Mouse (Mus musculus) heart, adult 9 months (tissue): ENCODE measurements at regions not wholly inside any gene's neighbourhood (a gene's known extent, or its start where the extent isn't known, plus 50 kb on each side); places are given as distances from the start of the nearest gene placed in this dataset.

Experiments used
- DNase-seq, 2 experiments: peaks; one replicate each; pipeline ENCODE4 v3.0.0; 2022; ENCODE audit warnings: low spot score in 2 of 2

DNA sequence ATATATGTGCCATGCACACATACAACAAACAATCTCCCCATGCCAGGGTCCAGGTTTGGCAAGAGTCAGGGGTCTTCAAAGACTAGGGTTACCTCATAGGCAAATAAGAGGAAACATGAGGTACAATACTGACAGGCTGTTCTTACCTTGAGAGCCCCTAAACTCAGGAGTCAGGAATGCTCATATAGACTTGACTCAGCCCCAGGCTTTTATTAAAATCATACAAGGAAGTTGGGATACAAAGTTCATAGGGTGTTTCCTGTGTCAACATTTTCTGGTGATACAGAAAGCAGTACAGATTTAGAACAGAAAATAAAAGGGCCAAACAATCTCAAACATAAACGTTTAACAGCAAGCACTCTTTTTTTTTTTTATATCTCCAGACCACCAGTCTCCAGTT, 2102.4 kb upstream of the Aga start:
- no peak for DNase-seq

DNA sequence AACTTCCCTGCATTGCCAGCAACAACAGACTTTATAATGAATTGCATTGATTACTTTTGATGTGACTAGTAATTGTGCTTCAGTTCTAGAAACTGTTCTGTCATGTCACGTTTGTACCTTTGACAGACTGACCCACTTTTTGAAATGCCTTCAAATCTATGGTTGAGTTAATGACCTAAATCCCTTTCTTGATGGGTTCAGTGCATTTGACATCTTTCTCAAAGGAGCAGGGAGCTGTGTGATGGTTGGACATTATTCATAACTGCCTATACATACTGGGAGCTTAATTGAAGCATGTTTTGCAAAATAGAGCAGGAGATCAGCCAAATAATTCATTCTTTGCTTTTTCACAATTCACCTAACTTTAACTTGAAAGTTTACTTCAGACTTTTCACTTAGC, 2083.1 kb upstream of the Aga start:
- DNase-seq, result no peak

DNA sequence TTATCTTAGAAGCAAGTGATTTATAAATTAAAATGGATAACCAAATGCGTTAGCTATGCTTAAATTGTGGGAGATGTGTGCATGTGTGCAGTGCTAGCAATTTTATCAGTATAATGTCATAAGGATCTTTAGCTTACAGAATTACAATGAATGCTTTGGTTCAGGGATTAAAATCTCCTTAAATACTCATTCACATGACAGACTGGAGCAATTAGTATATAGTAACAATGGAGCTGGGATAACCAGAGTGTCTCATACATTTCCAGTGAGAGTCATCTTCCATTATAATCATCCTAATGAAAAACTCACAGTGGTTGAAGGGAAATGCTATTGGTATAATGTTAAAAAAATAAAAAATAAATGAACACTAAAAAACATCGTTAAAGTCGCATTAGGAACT, 2082.7 kb upstream of the Aga start:
- DNase-seq, result no peak

- no peak for DNase-seq
These were observed 2063.9 kb upstream of the Aga start for GRCm38 (mm10) chr8:51447636-51448035.

DNA sequence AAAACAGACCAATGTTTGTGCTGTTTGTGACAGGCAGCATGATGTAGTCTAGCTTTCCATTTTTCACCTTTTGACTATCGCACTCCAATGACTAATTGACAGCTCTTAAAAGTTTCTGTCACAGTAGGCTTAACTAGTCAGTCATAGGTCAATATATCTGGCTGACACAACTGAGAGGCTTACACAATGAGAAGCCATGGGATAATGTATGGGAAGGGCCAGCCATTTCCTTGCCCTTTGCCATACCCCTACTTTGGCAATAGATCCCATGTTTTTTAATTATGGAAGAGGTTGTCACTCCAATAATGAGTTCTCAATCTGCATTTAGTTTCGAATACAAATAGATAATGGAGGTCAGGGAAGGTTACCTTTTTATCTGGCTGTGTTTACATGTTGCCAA, 2062.9 kb upstream of the Aga start:
- DNase-seq, result no peak

DNA sequence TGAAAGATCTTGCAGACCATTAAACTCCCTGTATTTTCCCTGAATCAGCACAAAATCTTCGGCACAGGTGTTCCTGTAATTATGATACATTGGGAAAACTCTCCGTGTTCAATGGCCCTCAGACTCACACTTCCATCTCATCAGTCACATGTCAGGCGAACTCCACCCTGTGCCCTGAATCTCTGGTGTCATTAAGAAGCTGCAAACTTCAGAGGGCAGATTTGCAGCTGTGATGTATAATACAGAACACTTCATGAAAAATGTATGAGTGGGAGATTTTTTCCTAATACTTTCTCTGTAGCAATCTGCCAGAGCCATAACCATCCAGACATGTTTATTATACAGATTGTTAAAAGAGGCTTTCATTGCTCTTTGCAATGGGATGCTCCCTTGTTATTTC, 2032.1 kb upstream of the Aga start:
- no peak for DNase-seq

DNA sequence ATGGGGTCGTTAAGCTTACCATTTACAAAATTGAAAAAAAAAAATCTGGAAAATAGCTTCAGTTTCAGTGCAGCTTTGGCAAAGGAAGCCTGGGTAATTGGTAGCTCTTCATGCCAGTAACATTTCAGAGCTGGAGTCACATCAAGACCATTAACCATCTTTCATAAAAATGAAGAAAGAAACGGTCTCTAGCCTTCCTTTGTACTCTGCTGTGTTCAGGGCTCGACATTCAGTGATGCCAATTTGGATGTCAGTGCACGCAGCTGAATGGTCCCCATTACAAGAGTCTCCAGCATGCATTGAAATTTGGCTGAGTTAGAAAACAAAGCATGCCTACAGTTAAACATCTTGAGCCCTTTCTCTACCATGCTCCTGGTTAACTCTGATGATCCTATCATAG, 2009.0 kb upstream of the Aga start:
- DNase-seq, result no peak

GRCm38 (mm10) chr8:51523163-51523562, 1988.4 kb upstream of the Aga start:
- DNase-seq, result no peak

DNA sequence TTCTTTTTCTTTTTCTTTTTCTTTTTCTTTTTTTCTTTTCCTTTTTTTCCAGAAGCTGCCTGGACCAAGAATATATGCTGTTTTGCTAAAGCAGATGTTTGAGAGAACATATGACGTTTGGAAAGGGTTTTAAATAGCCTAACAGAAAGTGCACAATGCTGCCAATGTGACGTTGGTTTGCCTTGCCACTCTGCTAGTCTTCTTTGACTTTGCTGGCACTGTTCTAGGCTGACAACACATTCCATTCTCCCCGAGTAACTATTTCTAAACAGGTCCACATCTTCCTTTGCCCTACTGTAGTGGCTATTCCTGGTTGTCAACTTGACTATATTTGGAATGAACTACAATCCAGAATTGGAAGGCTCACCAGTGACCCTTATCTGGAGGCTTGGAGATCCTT, 1958.4 kb upstream of the Aga start:
- DNase-seq, result peak in 1 of 2 experiments; percentile 2
